Mouse (Mus musculus): ENCODE data around the gene Tnf. TPM values are rescaled to one million over a fixed set of nuclear protein-coding genes. Genes with fewer than 3 reads are reported as not detected.

Tnf gene
- polyA plus RNA-seq, 1 experiment from 2014 or later, result 0.14 TPM

DNA sequence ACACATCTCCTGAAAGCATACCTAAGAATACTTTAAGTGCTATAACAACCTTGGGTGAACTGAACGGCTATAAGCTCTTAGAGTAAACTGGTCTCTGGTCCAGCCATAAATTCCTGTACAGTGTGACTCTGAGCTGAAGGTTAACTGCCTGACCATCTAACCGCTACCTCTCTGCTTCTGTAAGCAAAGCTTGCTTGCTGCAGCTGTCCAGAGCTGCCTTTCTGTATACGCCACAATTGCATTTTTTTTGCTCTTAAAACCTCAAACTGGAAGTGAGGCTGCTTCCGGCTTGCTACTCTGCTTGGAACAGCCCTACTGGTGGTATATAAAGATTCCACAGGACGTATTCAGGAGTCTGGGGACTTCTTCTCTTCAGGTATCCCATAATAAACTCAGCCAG is 30.9 kb upstream of the Tnf start:
- WGBS, result 94% methylated on average over 5 of the region's 5 CpGs
- Histone ChIP-seq H3K4me2 (replicated peaks) (0 out of 2 replicates have a peak overlapping the region, but pooled peaks have one; percentile 1), H3K27me3 (no peaks in the 10 kb centered on the region), H3K9ac (no peak overlapping the region; the same call in 1 of the 2 replicates), H3K4me3 (no peak overlapping the region), H3K27ac (no peak overlapping the region), H3K36me3 (peaks cover 35% of the 10 kb centered on the region), H3K9me3 (replicated peaks) (no peaks in the 10 kb centered on the region), H3K4me1 (peaks cover 34% of the 10 kb centered on the region)
- no peak for ATAC-seq (ENCODE audit: low FRiP score)

DNA sequence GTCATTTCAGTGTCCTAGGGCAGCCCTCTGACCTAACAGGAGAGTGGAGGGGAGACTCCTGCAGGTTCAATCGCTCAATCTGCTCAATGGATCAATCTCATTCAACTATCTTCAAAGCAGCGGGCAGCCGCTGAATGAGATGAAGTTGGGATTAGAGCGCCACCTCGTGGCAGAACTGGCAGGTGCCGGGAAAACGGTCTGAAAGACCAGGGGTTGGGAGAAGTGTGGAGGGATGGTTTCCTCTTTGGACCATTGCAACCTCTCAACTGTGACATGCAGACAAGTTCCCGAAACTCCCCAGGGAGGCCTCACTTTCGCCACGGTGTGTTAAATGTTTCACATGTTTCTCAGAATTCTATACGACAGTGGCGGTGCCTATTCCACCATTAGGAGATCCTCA is 30.2 kb upstream of the Tnf start:
- Histone ChIP-seq H3K4me1 (peaks cover 34% of the 10 kb centered on the region), H3K36me3 (peaks cover 40% of the 10 kb centered on the region), H3K27me3 (no peaks in the 10 kb centered on the region), H3K27ac (no peak overlapping the region), H3K9ac (no peak overlapping the region; the same call in 1 of the 2 replicates), H3K9me3 (replicated peaks) (no peaks in the 10 kb centered on the region), H3K4me2 (replicated peaks) (peak overlapping the region; percentile 31), H3K4me3 (no peak overlapping the region)
- 13% methylated on average over 12 of the region's 12 CpGs for WGBS
- ATAC-seq (ENCODE audit: low FRiP score), result no peak

DNA sequence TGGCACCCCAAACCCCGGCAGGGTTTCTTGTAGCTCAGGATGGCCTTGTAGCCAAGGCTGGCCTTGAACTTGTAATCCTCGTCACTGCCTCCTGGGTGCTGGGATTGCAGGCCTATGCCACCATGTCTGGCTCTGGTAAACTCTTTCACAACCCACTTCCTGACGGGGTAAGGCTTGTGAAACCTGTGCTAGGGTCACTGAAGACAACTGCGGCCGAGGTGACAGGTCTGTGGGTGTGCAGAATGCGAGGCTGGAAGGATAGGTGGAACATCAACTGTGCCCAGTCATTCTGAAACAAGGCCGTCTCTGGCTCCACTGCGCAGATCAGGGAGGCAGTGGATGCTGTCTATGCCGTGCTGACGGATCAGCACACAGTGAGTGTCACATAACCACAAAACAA is 29.2 kb upstream of the Tnf start:
- 90% methylated on average over 10 of the region's 10 CpGs for WGBS
- peaks cover 43% of the 10 kb centered on the region for H3K36me3 ChIP-seq
- H3K9ac ChIP-seq, result no peak overlapping the region
- H3K4me3 ChIP-seq, result no peak overlapping the region
- H3K27ac ChIP-seq, result no peak overlapping the region
- H3K4me2 ChIP-seq (replicated peaks), result no peak overlapping the region
- peaks cover 28% of the 10 kb centered on the region for H3K4me1 ChIP-seq
- ATAC-seq (ENCODE audit: low FRiP score), result no peak
- H3K9me3 ChIP-seq (replicated peaks), result no peaks in the 10 kb centered on the region
- H3K27me3 ChIP-seq, result no peaks in the 10 kb centered on the region

DNA sequence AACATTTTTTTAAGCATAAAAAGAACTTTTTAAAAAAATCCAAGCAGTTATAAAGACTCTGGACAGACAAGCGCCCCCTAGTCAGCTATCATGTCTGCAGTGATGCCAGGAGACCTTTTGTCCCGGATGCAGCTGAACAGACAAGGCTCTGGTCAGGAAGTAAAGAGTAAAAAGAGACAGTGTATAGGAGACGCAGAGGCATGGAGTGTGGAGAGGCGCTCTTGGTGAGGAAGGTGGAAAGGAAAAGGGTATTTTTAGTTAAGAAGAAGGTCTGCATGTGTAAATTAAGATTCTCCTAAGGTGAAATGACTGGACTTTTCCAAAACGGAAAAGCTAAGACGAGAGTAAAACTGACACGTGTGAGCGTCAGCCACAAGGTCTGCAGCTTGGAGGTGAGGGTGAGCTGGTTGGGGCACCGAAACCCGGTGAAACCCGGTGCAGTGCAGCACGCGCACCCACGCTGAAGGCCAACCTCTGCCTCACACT is 24.8 kb upstream of the Tnf start:
- Histone ChIP-seq H3K9ac (no peak overlapping the region), H3K4me3 (no peak overlapping the region), H3K27ac (no peak overlapping the region), H3K36me3 (peaks cover 51% of the 10 kb centered on the region), H3K4me2 (replicated peaks) (no peak overlapping the region), H3K9me3 (replicated peaks) (no peaks in the 10 kb centered on the region), H3K27me3 (no peaks in the 10 kb centered on the region), H3K4me1 (peaks cover under 1% of the 10 kb centered on the region; the same call in 1 of the 2 replicates)
- ATAC-seq (ENCODE audit: low FRiP score), result no peak
- WGBS, result 87% methylated on average over 14 of the region's 14 CpGs

DNA sequence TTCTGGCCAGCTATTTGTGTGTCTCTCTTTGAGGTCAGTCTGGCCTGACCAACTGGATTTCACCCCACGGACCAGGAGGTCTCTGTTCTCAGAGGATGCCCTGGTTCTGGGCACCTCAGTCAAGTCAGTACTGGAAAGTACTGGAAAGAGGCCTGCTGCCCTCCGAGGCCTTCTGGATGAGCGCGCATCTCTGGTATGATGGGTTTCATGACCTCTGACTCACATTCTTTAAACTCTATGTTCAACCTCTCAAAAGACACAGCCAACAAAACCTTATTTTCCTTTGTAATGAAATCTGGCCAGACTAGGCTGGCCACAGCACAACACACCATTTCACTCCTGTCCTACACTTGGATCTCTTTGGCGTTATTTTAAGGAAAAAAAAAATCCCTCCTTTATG is 23.6 kb upstream of the Tnf start:
- peaks cover 53% of the 10 kb centered on the region for H3K36me3 ChIP-seq
- no peak overlapping the region for H3K27ac ChIP-seq
- H3K4me1 ChIP-seq, result peaks cover 4% of the 10 kb centered on the region; the same call in 1 of the 2 replicates
- no peak overlapping the region for H3K9ac ChIP-seq
- no peak for ATAC-seq (ENCODE audit: low FRiP score)
- no peaks in the 10 kb centered on the region for H3K27me3 ChIP-seq
- no peaks in the 10 kb centered on the region for H3K9me3 ChIP-seq (replicated peaks)
- no peak overlapping the region for H3K4me3 ChIP-seq
- H3K4me2 ChIP-seq (replicated peaks), result no peak overlapping the region
- 96% methylated on average over 5 of the region's 5 CpGs for WGBS

DNA sequence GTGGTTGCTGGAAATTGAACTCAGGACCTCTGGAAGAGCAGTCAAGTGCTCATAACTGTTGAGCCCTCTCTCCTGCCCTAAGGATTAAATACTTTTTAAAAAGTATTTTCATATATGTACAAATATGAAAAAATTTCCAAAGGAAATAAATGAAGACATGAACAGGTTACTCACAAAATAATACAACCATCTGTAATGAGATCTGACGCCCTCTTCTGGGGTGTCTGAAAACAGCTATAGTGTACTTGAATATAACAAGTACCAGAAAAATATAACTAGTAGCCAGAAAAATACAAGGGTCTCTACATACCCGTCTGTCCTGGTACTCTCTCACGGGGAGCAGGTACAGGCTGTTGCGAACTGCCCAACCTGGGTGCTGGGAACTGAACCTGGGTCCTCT is 22.8 kb upstream of the Tnf start:
- 97% methylated on average over 4 of the region's 4 CpGs for WGBS
- ATAC-seq (ENCODE audit: low FRiP score), result no peak
- H3K36me3 ChIP-seq, result peaks cover 59% of the 10 kb centered on the region
- H3K4me2 ChIP-seq (replicated peaks), result no peak overlapping the region
- no peak overlapping the region for H3K4me3 ChIP-seq
- no peaks in the 10 kb centered on the region for H3K27me3 ChIP-seq
- H3K9me3 ChIP-seq (replicated peaks), result no peaks in the 10 kb centered on the region
- no peak overlapping the region for H3K27ac ChIP-seq
- peaks cover 4% of the 10 kb centered on the region; the same call in 1 of the 2 replicates for H3K4me1 ChIP-seq
- H3K9ac ChIP-seq, result no peak overlapping the region

DNA sequence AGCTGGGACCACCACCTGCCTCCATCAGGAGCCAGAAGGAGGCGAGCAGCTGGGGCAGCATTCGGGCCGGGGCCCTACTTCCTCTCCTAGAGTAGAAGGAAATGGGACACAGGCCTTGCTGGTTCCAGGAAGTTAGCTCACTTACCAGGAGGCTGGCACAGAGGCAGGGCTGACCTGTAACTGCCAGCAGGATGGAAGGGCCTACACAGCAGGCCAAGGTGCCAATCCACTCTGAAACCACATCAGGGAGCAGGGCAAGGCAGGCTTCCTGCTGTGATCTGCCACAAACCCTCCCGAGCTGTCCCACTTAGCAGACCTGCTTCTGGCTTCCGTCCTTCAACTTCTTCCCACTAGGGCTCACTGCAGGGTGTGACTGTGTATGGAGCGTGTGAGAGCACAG is 20.5 kb upstream of the Tnf start:
- H3K36me3 ChIP-seq, result peaks cover 43% of the 10 kb centered on the region

DNA sequence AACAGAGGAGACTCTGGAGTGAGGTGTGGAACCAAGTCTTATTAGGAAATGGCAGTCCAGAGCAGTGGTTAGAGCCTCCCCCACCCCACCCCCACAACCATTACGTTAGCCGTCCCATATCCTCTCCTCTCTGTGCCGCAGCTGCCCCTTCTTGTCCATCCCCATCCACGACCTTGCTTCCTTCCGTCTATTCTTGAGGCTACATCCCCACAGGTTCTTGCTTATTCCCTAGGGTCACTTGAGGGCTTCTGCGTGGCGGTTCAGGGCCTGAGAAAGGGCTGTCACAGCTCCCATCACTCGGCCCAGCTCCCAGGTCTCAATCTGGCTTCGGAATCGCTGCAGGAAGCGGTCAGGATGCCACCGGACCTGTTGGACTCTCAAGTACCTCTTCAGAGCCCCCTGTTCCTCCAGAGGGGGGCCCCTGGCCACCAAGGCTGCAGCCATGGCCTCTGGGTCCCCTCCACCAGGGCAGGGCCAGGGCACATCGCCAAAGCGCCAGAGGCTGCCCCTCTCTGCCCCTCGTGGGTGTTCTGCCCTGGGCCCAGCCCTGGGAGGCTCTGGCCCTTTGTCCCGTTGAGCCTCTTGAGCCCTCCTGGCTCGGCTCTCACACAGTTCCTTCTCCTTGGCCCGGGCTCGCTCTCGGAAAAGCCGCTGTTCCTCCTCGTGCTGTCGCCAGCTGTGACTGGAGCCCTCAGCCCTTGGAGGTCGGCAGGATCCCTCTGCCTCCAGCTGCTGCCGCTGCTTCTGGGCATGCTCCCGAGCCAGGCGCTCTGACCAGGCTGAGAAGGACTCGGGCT is 18.5 kb upstream of the Tnf start, which contains the start of gene Gm16181:
Gene Gm16181, plus strand, starts transcription at position 679 of the 797 bp plus-strand sequence.
- Histone ChIP-seq H3K27ac (peak within 1 kb of the TSS; percentile 13), H3K9ac (no peak within 1 kb of the TSS), H3K4me3 (no peak within 1 kb of the TSS), H3K4me2 (replicated peaks) (no peak within 1 kb of the TSS), H3K9me3 (replicated peaks) (no peaks in the 10 kb centered on the region), H3K4me1 (peaks cover 4% of the 10 kb centered on the region; the same call in 1 of the 2 replicates), H3K36me3 (peaks cover 37% of the 10 kb centered on the region), H3K27me3 (no peaks in the 10 kb centered on the region)
- WGBS, result 79% methylated on average over 28 of the region's 28 CpGs
- no peak for ATAC-seq (ENCODE audit: low FRiP score)

More for the DNA sequence above, 20.5 kb upstream of the Tnf start:
- WGBS, result 71% methylated on average over 6 of the region's 6 CpGs
- no peak for ATAC-seq (ENCODE audit: low FRiP score)
- no peak overlapping the region for H3K4me3 ChIP-seq
- no peaks in the 10 kb centered on the region for H3K9me3 ChIP-seq (replicated peaks)
- H3K27ac ChIP-seq, result no peak overlapping the region
- no peaks in the 10 kb centered on the region for H3K27me3 ChIP-seq
- peaks cover 4% of the 10 kb centered on the region; the same call in 1 of the 2 replicates for H3K4me1 ChIP-seq
- H3K9ac ChIP-seq, result no peak overlapping the region
- H3K4me2 ChIP-seq (replicated peaks), result no peak overlapping the region

DNA sequence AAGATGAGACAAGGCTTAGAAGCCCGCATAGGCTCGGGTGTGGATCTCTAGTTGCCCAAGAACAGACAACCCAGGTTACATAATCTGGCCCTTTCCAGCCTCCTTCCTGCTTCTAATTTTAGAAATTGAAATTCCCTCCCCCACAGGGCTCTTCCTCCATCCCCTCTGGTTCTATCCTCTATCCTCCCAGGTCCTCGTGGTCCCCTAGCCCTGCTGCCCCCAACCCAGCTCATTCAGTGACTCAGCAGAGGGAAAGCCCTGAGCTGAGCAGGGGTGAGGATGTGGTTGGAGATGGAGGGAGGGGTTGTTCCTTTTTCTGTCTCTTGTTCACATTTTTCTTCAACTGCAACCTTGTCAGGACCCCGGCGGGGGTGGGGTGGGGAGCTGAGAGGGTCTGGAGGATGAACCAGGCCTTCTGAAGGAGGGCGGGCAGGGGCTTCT is 17.8 kb upstream of the Tnf start:
- Histone ChIP-seq H3K9ac (no peak overlapping the region), H3K27me3 (no peaks in the 10 kb centered on the region), H3K4me3 (no peak overlapping the region), H3K4me2 (replicated peaks) (no peak overlapping the region), H3K9me3 (replicated peaks) (no peaks in the 10 kb centered on the region), H3K36me3 (peaks cover 30% of the 10 kb centered on the region), H3K4me1 (peaks cover 4% of the 10 kb centered on the region; the same call in 1 of the 2 replicates), H3K27ac (no peak overlapping the region)
- no peak for ATAC-seq (ENCODE audit: low FRiP score)
- WGBS, result 82% methylated on average over 6 of the region's 6 CpGs

DNA sequence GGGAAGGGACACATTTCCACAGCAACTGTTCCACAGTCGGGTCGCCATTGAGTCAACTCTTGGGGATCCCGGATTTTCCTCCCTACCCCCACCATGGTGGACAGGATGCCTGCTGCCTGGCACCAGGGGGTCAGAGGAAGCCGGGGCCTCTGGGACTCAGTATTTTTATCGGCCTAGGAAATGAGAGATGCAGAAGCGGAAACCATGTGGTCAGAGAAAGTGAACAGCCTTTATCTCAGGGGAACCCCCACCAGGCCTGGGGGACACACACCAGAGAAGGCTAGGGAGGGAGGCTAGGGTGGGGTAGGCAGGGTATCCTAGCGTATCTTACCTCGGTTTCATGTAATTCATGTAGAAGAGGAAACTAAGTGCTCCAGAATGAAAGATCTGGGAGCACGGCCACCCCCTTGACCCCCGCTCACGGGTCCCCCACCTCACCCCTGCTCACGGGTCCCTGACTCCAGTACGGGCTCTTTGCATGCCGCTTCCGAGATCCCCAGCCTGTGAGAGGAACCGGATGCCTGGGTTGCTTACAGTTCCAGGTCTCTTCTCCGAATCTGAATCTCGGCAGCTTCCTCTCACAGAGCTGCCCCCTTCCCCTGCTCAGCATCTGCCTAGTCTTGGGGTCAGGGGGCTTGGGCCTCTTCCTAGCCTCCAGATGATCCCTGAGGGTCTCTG is 16.8 kb upstream of the Tnf start:
- peaks cover 4% of the 10 kb centered on the region; the same call in 1 of the 2 replicates for H3K4me1 ChIP-seq
- no peak overlapping the region for H3K4me2 ChIP-seq (replicated peaks)
- WGBS, result 77% methylated on average over 18 of the region's 18 CpGs
- H3K9ac ChIP-seq, result no peak overlapping the region
- no peak overlapping the region for H3K27ac ChIP-seq
- H3K36me3 ChIP-seq, result peaks cover 30% of the 10 kb centered on the region
- H3K9me3 ChIP-seq (replicated peaks), result no peaks in the 10 kb centered on the region
- H3K4me3 ChIP-seq, result no peak overlapping the region
- no peaks in the 10 kb centered on the region for H3K27me3 ChIP-seq
- no peak for ATAC-seq (ENCODE audit: low FRiP score)

DNA sequence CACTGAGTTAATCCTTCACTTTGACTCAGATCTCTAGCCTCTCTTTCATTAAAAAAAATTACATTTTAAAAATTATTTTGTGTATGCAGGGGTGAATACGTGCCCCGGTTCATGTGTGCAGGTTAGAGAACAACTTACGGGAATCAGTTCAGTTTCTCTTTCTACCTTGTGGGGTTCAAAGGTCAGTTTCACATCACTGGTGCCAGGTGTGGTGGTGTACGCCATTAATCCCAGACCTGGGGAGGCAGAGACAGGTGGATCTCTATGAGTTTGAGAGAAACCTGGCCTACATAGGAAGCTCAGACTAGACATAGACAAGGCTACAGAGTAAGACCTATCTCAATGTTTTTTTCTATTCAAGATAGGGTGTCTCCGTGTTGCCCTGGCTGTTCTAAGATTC is 11.3 kb upstream of the Tnf start:
- 92% methylated on average over 5 of the region's 5 CpGs for WGBS
- H3K27ac ChIP-seq, result no peak overlapping the region
- H3K36me3 ChIP-seq, result no peaks in the 10 kb centered on the region
- H3K4me2 ChIP-seq (replicated peaks), result no peak overlapping the region
- no peak overlapping the region for H3K4me3 ChIP-seq
- no peak overlapping the region for H3K9ac ChIP-seq
- no peaks in the 10 kb centered on the region; the same call in 1 of the 2 replicates for H3K27me3 ChIP-seq
- no peaks in the 10 kb centered on the region for H3K4me1 ChIP-seq
- no peak for ATAC-seq (ENCODE audit: low FRiP score)
- H3K9me3 ChIP-seq (replicated peaks), result no peaks in the 10 kb centered on the region

DNA sequence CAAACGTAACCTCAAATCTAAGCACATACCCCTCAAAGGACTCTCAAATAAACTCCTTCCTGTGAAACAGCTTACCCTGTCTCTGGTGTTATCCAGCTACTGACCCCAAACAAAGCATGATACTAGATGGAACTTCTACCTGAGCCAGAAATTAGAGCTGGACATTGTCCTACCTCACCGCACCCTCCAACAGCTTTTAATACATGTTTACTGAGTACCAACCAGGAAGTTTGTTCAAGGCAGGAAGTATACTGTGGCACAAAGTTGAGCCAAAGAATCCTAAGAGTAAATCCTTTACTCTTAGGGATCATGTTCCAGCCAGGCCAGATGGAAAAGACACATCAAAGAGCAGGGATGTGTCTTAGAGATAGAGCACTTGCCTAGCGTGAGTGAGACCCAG is 8.8 kb upstream of the Tnf start:
- Histone ChIP-seq H3K4me2 (replicated peaks) (no peak overlapping the region), H3K9ac (no peak overlapping the region), H3K27ac (no peak overlapping the region), H3K27me3 (no peaks in the 10 kb centered on the region; the same call in 1 of the 2 replicates), H3K4me3 (no peak overlapping the region), H3K36me3 (no peaks in the 10 kb centered on the region), H3K4me1 (no peaks in the 10 kb centered on the region), H3K9me3 (replicated peaks) (no peaks in the 10 kb centered on the region)
- no peak for ATAC-seq (ENCODE audit: low FRiP score)
- WGBS, result 86% methylated on average over 3 of the region's 3 CpGs

All from hindbrain, embryonic 12.5 days (tissue).